Mouse (Mus musculus) liver, adult 2 months (tissue): ENCODE measurements at regions not wholly inside any gene's neighbourhood (a gene's known extent, or its start where the extent isn't known, plus 50 kb on each side); places are given as distances from the start of the nearest gene placed in this dataset.

ENCODE experiments used
- CTCF ChIP-seq: fragments of 200-500 bp; IDR thresholded peaks from 2 replicates; pipeline ENCODE4 v1.5.1; 2011; ENCODE audit warnings: low read depth, low read length, control low read depth
- POLR2A ChIP-seq: fragments of 200-500 bp; IDR thresholded peaks from 2 replicates; pipeline ENCODE4 v1.6.1; 2011; ENCODE audit warnings: low read length, control low read depth; ENCODE audit not compliant: insufficient read depth; ENCODE audit errors: extremely low read depth

- no peak for TF ChIP-seq POLR2A
- peak; percentile 9; the same call in 1 of the 2 replicates for TF ChIP-seq CTCF
Observed at GRCm38 (mm10) chr4:21368234-21369021, 317.3 kb downstream of the Prdm13 start.
